Mouse (Mus musculus) MEL (cell line): ENCODE measurements around the gene Hsp90ab1. TPM values are rescaled to one million over a fixed set of nuclear protein-coding genes. Genes with fewer than 3 reads are reported as not detected.

Source experiments
- DNase-seq: peaks from one replicate; pipeline ENCODE4 v3.0.0; 2011; ENCODE audit warnings: low read depth, low spot score
- H3K27ac ChIP-seq: 2 replicates; pipeline ENCODE4 v1.5.1; 2012; ENCODE audit warnings: low read depth, mild to moderate bottlenecking, control low read depth, low read length, moderate library complexity; ENCODE audit not compliant: control insufficient read depth
- H3K27me3 ChIP-seq, 2 experiments: fragments of 150-350 bp in 1 of 2; sonication (generic) in 1 of 2; 2 replicates each; pipeline ENCODE4 v1.6.1; 2012; ENCODE audit warnings: low read length in 2 of 2, mild to moderate bottlenecking in 2 of 2, improper control_type of control experiment in 1 of 2, moderate library complexity in 1 of 2; ENCODE audit not compliant: insufficient read depth in 2 of 2, control insufficient read depth in 1 of 2
- H3K36me3 ChIP-seq, 2 experiments: 2 replicates each; pipeline ENCODE4 v1.6.1; 2012 to 2014; ENCODE audit warnings: low read length in 2 of 2, improper control_type of control experiment in 1 of 2, inconsistent platforms in 1 of 2, mild to moderate bottlenecking in 1 of 2; ENCODE audit not compliant: insufficient read depth in 2 of 2, control insufficient read depth in 1 of 2
- H3K4me1 ChIP-seq, 2 experiments: fragments of 150-350 bp in 1 of 2; sonication (generic) in 1 of 2; 2 replicates each; pipeline ENCODE4 v1.6.1; 2012; ENCODE audit warnings: low read length in 2 of 2, improper control_type of control experiment in 1 of 2, mild to moderate bottlenecking in 1 of 2; ENCODE audit not compliant: insufficient read depth in 2 of 2, control insufficient read depth in 1 of 2
- H3K4me3 ChIP-seq, 2 experiments: fragments of 150-350 bp in 1 of 2; sonication (generic) in 1 of 2; 2 replicates each; pipeline ENCODE4 v1.5.1; 2012; ENCODE audit warnings: low read depth in 2 of 2, low read length in 2 of 2, mild to moderate bottlenecking in 2 of 2, moderate library complexity in 2 of 2, control low read depth in 1 of 2, improper control_type of control experiment in 1 of 2; ENCODE audit not compliant: control insufficient read depth in 1 of 2, insufficient read depth in 1 of 2
- H3K79me2 ChIP-seq: 2 replicates; pipeline ENCODE4 v1.6.1; 2012; ENCODE audit warnings: mild to moderate bottlenecking, low read length, moderate library complexity; ENCODE audit not compliant: control insufficient read depth, poor library complexity, insufficient read depth
- H3K9ac ChIP-seq: 2 replicates; pipeline ENCODE4 v1.6.1; 2012; ENCODE audit warnings: low read depth, mild to moderate bottlenecking, control low read depth, low read length, moderate library complexity; ENCODE audit not compliant: control insufficient read depth, poor library complexity, severe bottlenecking
- H3K9me3 ChIP-seq: fragments of 150-350 bp; sonication (generic); replicated peaks from 2 replicates; pipeline ENCODE4 v1.6.1; 2012; ENCODE audit warnings: mild to moderate bottlenecking, low read length, improper control_type of control experiment, moderate library complexity; ENCODE audit not compliant: insufficient read depth
- BHLHE40 ChIP-seq: IDR thresholded peaks from 2 replicates; pipeline ENCODE4 v1.6.1; 2012; ENCODE audit warnings: low read depth, mild to moderate bottlenecking, inconsistent platforms, low read length, improper control_type of control experiment, borderline replicate concordance
- CHD2 ChIP-seq: IDR thresholded peaks from 2 replicates; pipeline ENCODE4 v1.6.1; 2011; ENCODE audit warnings: low read length, improper control_type of control experiment
- ELF1 ChIP-seq: IDR thresholded peaks from 2 replicates; pipeline ENCODE4 v1.6.1; 2014; ENCODE audit warnings: low read depth, mild to moderate bottlenecking, inconsistent platforms, low read length, improper control_type of control experiment, moderate library complexity
- EP300 ChIP-seq, 2 experiments: IDR thresholded peaks; 2 replicates each; pipeline ENCODE4 v1.6.1; 2011; ENCODE audit warnings: improper control_type of control experiment in 2 of 2, low read length in 2 of 2, low read depth in 1 of 2, mild to moderate bottlenecking in 1 of 2
- ETS1 ChIP-seq: IDR thresholded peaks from 2 replicates; pipeline ENCODE4 v1.6.1; 2012; ENCODE audit warnings: low read depth, mild to moderate bottlenecking, inconsistent platforms, low read length, improper control_type of control experiment, moderate library complexity
- GABPA ChIP-seq: IDR thresholded peaks from 2 replicates; pipeline ENCODE4 v1.6.1; 2012; ENCODE audit warnings: low read depth, mild to moderate bottlenecking, inconsistent platforms, low read length, improper control_type of control experiment, moderate library complexity
- GATA1 ChIP-seq: IDR thresholded peaks from 2 replicates; pipeline ENCODE4 v1.6.1; 2011; ENCODE audit warnings: low read depth, low read length, improper control_type of control experiment
- JUND ChIP-seq: IDR thresholded peaks from 2 replicates; pipeline ENCODE4 v1.6.1; 2011; ENCODE audit warnings: low read depth, mild to moderate bottlenecking, improper control_type of control experiment, low read length
- MEF2A ChIP-seq: IDR thresholded peaks from 2 replicates; pipeline ENCODE4 v1.6.1; 2014; ENCODE audit warnings: low read depth, mild to moderate bottlenecking, inconsistent platforms, low read length, improper control_type of control experiment; ENCODE audit not compliant: poor library complexity, insufficient replicate concordance, severe bottlenecking; ENCODE audit errors: extremely low read depth
- MYB ChIP-seq: IDR thresholded peaks from 2 replicates; pipeline ENCODE4 v1.6.1; 2011; ENCODE audit warnings: mild to moderate bottlenecking, low read depth, low read length, improper control_type of control experiment
- MYC ChIP-seq: IDR thresholded peaks from 2 replicates; pipeline ENCODE4 v1.6.1; 2011; ENCODE audit warnings: low read depth, mild to moderate bottlenecking, low read length, improper control_type of control experiment, moderate library complexity
- NELFE ChIP-seq: IDR thresholded peaks from 2 replicates; pipeline ENCODE4 v1.6.1; 2011; ENCODE audit warnings: low read depth, low read length, improper control_type of control experiment
- NRF1 ChIP-seq: IDR thresholded peaks from 2 replicates; pipeline ENCODE4 v1.6.1; 2014; ENCODE audit warnings: low read depth, mild to moderate bottlenecking, inconsistent platforms, low read length, improper control_type of control experiment, moderate library complexity; ENCODE audit not compliant: poor library complexity, insufficient read depth, severe bottlenecking
- POLR2A ChIP-seq, 2 experiments: IDR thresholded peaks; 2 replicates each; pipeline ENCODE4 v1.6.1; 2011 to 2012; ENCODE audit warnings: low read length in 2 of 2, mild to moderate bottlenecking in 2 of 2, control low read depth in 1 of 2, improper control_type of control experiment in 1 of 2, low read depth in 1 of 2, moderate library complexity in 1 of 2; ENCODE audit not compliant: control insufficient read depth in 1 of 2, insufficient read depth in 1 of 2, poor library complexity in 1 of 2
- POLR2AphosphoS5 ChIP-seq: IDR thresholded peaks from 2 replicates; pipeline ENCODE4 v1.6.1; 2012; ENCODE audit warnings: low read depth, borderline replicate concordance, mild to moderate bottlenecking, inconsistent platforms, low read length, moderate library complexity, mixed read lengths
- SIN3A ChIP-seq: IDR thresholded peaks from 2 replicates; pipeline ENCODE4 v1.6.1; 2012; ENCODE audit warnings: low read length, improper control_type of control experiment, inconsistent platforms
- TAL1 ChIP-seq: IDR thresholded peaks from 2 replicates; pipeline ENCODE4 v1.6.1; 2012; ENCODE audit warnings: mild to moderate bottlenecking, inconsistent platforms, low read length, moderate library complexity, mixed read lengths
- ZC3H11A ChIP-seq: IDR thresholded peaks from 2 replicates; pipeline ENCODE4 v1.6.1; 2012; ENCODE audit warnings: low read depth, mild to moderate bottlenecking, inconsistent platforms, low read length, improper control_type of control experiment
- ZMIZ1 ChIP-seq: IDR thresholded peaks from 2 replicates; pipeline ENCODE4 v1.6.1; 2012; ENCODE audit warnings: low read depth, mild to moderate bottlenecking, inconsistent platforms, low read length, improper control_type of control experiment, moderate library complexity
- ZNF384 ChIP-seq: IDR thresholded peaks from 2 replicates; pipeline ENCODE4 v1.6.1; 2012; ENCODE audit warnings: low read depth, mild to moderate bottlenecking, inconsistent platforms, low read length, improper control_type of control experiment
- polyA plus RNA-seq, 2 experiments: library from polyadenylated mRNA; stranded (reverse) in 1 of 2; unstranded in 1 of 2; fragments of >175 nt in 1 of 2; fragments of >200 nt in 1 of 2; gene quantifications; 2 replicates each; pipeline versions ENCODE4 v1.2.1 to v1.2.4; 2012; ENCODE audit warnings: low replicate concordance in 2 of 2, low read depth in 1 of 2; ENCODE audit not compliant: insufficient read length in 2 of 2, insufficient read depth in 1 of 2, missing spikeins in 1 of 2
- total RNA-seq: library from RNA; depleted of rRNA; stranded (reverse); fragments of 300-350 nt; gene quantifications from 2 replicates; pipeline ENCODE4 v1.2.3, GENCODE M21; 2012

Hsp90ab1 gene
- total and polyA plus RNA-seq, 3 experiments = 1,032 to 27,726 (median 4,130) TPM

DNA sequence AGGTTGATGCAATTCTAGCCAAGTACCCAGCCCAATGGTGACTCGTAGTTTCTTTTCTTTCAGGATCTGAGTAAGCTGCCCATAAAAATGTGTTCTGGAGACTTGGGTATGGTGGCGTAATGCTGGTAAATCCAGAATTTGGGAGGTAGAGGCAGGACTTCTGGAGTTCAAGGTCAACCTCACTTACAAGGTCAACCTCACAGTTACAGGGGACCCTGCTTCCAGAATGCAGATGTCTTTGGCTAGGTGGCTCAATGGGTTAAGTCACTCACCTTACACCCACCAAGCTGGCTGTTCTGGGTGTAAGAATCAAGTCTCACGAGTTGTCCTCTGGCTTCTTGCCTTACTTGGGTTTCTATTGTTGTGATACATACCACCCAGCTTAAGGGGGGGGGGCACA is 43.6 kb upstream of the Hsp90ab1 start:
- no peaks in the 10 kb centered on the region for H3K79me2 ChIP-seq
- no peak for DNase-seq
- H3K27me3 ChIP-seq = no peaks in the 10 kb centered on the region
- H3K27ac ChIP-seq = no peak overlapping the region
- peaks cover 0 to 16% of the 10 kb centered on the region in 2 experiments; a peak in 2 of 4 replicates for H3K36me3 ChIP-seq
- TF ChIP-seq GABPA (no peak), EP300 (IDR thresholded peaks at IDR 0.05; ENCODE audit: low read depth in 1 of 2, low read length in 2 of 2) (no peak), ZC3H11A (no peak), ETS1 (no peak), BHLHE40 (no peak), MYC (no peak), MYB (no peak), ZNF384 (no peak), GATA1 (no peak), SIN3A (no peak), NELFE (no peak), ELF1 (no peak), POLR2A (IDR thresholded peaks at IDR 0.05; ENCODE audit: control insufficient read depth in 1 of 2, insufficient read depth in 1 of 2, low read depth in 1 of 2, low read length in 2 of 2, poor library complexity in 1 of 2) (no peak), CHD2 (no peak), TAL1 (no peak), MEF2A (no peak), NRF1 (no peak), ZMIZ1 (no peak), JUND (no peak)
- no peaks in the 10 kb centered on the region for H3K9me3 ChIP-seq
- peaks cover 9 to 19% of the 10 kb centered on the region in 2 experiments for H3K4me1 ChIP-seq
- no peak overlapping the region for H3K4me3 ChIP-seq
- H3K9ac ChIP-seq = no peak overlapping the region

DNA sequence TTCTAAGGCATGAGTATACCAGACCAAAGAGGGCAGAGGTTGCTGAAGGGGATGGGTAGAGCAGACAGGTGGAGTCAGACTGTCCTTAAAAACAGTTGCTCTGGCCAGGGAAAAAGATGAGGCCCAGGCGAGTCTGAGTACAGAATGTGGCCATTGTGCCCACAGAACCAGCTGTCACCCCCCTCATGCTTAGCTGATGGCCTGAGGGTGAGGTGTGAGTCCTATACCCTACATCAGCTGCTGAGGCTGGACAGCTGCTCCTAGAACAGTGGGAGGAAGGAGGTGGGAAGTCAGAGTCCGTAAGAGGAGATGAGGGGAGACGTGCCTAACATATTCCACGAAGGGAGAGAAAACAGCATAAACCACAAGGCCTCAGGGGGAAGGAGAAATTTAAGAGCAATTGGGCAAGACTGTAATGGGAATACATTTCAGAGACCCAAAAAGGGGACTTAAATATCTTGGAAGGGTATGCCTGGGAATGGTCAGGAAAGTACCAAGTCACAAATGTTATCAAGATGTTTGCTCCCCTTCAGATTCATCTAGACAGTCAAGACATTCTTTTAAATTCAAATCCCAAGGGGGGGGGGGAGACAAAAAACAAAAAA is 43.1 kb upstream of the Hsp90ab1 start:
- no peaks in the 10 kb centered on the region for H3K9me3 ChIP-seq
- no peak overlapping the region for H3K4me3 ChIP-seq
- H3K4me1 ChIP-seq = peaks cover 10 to 18% of the 10 kb centered on the region in 2 experiments
- H3K27me3 ChIP-seq = no peaks in the 10 kb centered on the region
- H3K9ac ChIP-seq = no peak overlapping the region
- no peak for TF ChIP-seq ZNF384
- TF ChIP-seq POLR2AphosphoS5 = no peak
- TF ChIP-seq ZMIZ1 = no peak
- TF ChIP-seq NRF1 = no peak
- TF ChIP-seq BHLHE40 = no peak
- TF ChIP-seq, all 39 proteins: peak for 0
- no peak overlapping the region for H3K27ac ChIP-seq
- H3K36me3 ChIP-seq = peaks cover 0 to 19% of the 10 kb centered on the region in 2 experiments; a peak in 2 of 4 replicates
- H3K79me2 ChIP-seq = no peaks in the 10 kb centered on the region
- no peak for DNase-seq
